Mouse (Mus musculus) gastrocnemius, postnatal 25 days (tissue): ENCODE results near the gene Gm7682. TPM values are rescaled to one million over a fixed set of nuclear protein-coding genes. Genes with fewer than 3 reads are reported as not detected.
"Not testable (repeated sequence)": the region's sequence is repeated elsewhere in the genome, so short reads cannot be mapped to it uniquely, and the experiment has no call there.

Source experiments
- DNase-seq: peaks from one replicate; pipeline ENCODE4 v3.0.0; 2022
- long read RNA-seq, 2 experiments: library from polyadenylated mRNA; stranded (forward); transcript quantifications; one replicate each; pipeline ENCODE4 v2.0.0; 2021
- total RNA-seq, 2 experiments: library from RNA; stranded (reverse); gene quantifications; 1 replicate in 1 of 2; 2 replicates in 1 of 2; pipeline ENCODE4 v1.2.3; 2021

The Gm7682 gene
- not detected for total RNA-seq
- long read RNA-seq, experiment 1: 0 reads
- long read RNA-seq, experiment 2: 0 reads

DNA sequence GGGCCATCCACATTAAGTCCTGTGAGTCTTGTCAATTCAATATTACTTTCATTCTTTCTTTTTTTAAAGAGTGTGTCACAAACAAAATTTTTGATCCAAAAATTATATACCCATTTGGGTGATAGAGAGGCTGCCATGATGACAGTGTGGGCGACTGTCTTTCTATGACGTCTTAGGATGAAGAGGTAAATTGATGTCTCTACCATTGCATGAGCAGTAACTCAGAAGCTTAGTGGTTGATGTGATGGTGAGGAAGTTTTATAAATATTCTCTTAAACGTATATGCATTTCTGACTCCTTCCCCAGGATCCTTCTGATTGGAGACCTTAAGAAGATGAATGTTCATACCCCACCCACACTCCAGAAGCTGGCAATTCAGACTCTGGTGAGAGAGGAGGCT lies at the start of gene Gm7682:
Gm7682 (plus strand) TSS at position 301 of the 400 bp plus-strand sequence.
- not testable (repeated sequence) for DNase-seq

Other genes with a start within 250 kb of the Gm7682 start
- not detected for gene Gm3106, start 227.8 kb upstream of the Gm7682 start, total RNA-seq
- gene A430089I19Rik, start 139.0 kb upstream of the Gm7682 start, total RNA-seq: not detected
- not detected for gene Gm6502, start 131.3 kb upstream of the Gm7682 start, total RNA-seq
- gene AA792892, start 106.0 kb upstream of the Gm7682 start, total RNA-seq: not detected
- not detected for gene Gm3139, start 80.5 kb downstream of the Gm7682 start, total RNA-seq
- not detected for gene Gm3147, start 170.6 kb downstream of the Gm7682 start, total RNA-seq
- gene Gm6509, start 178.2 kb downstream of the Gm7682 start, total RNA-seq: not detected
- not detected for gene Gm6205, start 202.6 kb downstream of the Gm7682 start, total RNA-seq